Mouse (Mus musculus) megakaryocyte, adult 5-6 weeks (primary cell): ENCODE data around the gene Mfn1. TPM values are rescaled to one million over a fixed set of nuclear protein-coding genes. Genes with fewer than 3 reads are reported as not detected.

ENCODE experiments used
- ATAC-seq: 2 replicates; pipeline ENCODE4 v1.8.0; 2016; ENCODE audit warnings: mild to moderate bottlenecking, inconsistent platforms; ENCODE audit not compliant: poor library complexity, severe bottlenecking
- total RNA-seq, 2 experiments: library from RNA; stranded (forward) in 1 of 2; stranded (reverse) in 1 of 2; fragments of 153-499, 151-499 nt in 1 of 2; fragments of 221-1000, 200-1000 nt in 1 of 2; gene quantifications; 2 replicates each; pipeline versions ENCODE4 v1.2.3 to v1.2.4; 2015 to 2017

The Mfn1 gene
- total RNA-seq (2015) = 20.3 and 29.8 TPM in 2 replicates
- total RNA-seq (2017) = 16.9 and 21.4 TPM in 2 replicates

DNA sequence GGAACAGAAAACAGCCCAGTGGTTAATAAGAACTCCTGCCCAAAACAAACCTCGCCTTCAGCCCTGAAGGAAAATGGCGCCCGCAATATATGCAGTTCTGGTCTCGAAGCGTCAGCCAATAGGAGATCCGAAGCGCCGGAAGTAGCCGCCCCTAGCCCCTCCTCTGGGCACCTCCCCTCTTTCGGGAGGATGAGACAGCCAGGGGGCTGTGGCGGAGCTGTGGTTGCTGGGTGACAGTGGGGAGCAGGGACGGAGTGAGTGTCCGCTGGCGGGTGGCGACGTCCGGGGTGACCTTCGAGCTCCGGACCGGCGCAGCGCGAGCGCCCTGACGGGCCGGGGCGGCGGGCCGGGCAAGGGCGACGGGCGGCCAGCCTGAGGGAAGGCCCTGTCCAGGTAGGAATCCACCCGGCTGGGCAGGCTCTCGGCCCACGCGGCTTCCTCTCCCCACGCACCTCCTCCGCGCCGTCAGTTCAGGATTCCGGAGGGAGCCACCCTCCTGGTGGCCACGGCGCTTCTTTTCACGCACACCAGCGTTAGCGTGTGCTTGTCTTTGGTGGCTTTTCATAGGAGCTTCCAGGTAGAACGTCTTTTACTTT is at the start of gene Mfn1:
Gene Mfn1, plus strand, starts transcription at position 163 of the 596 bp plus-strand sequence.
- peak; percentile 100 for ATAC-seq

DNA sequence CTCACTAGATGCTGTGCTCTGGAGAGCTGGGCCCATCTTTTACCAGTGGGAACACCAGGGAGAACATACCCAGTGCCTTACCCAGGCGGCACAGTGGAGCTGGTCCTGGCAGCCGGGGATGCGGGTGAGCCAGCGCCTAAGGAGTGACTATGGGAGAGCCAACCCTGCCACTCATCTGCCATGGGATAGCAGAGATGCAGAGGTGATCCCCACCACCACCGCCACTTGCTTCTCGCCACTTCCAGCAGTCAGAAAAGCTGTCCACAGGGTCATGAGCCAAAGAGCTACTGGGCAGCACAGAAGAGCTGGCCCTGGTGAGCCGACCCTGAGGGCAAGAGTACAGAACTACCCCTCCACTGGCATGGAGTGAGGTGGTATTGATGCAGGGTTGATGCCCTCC is 49.3 kb upstream of the Mfn1 start:
- ATAC-seq = no peak

DNA sequence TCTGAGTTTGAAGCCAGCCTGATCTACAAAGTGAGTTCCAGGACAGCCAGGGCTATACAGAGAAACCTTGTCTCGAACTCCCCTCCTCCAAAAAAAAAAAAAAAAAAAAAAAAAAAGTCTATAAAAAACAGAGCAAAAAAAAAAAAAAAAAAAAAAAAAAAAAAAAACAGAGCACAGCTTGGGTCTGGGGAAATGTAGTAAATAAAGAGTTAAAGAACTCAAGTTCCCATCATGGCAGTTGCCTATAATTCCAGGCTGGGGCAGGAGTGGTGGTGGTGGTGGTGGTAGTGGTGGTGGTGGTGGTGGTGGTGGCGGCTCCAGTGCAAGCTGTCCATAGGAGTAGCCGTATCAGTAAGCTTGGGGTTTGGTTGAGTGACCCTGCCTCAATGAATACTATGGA is 46.2 kb upstream of the Mfn1 start:
- ATAC-seq = no peak

DNA sequence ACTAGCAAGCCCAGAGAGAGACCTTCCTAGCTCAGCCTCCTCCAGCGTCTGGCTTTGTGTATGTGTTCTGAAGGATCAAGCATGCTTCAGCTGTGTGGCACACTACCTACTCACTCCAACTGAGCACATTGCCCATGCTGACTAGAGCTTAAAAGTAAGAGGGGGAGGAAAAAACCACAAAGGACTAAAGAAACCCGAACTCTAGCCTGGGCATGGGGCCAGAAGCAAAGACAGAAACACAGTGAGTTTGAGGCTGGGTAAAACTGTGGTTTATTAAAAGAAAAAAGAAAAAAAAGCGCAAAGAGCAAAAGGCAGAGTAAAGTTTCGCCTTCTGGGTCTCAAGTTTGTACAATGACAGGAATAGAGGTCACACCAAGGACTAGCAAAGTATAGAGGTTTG is 42.7 kb upstream of the Mfn1 start:
- ATAC-seq = no peak

DNA sequence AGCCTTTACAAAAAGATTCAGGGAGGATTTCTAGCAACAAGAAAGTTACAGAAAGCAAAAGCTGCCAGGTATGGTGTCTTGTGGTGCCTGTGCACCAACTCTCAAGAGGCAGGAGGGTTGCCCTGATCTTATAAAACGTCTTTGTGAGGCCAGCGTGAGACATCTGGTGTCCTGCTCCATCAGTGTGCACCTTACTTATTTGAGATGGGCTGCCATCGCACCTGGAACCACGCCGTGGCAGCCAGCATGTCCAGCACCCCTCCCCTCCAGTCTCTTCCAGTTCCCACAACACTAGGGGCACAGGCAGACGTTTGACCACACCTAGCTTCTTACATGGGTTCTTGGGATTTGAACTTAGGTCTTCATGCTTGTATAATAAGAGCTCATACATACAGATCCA is 41.1 kb upstream of the Mfn1 start:
- no peak for ATAC-seq

DNA sequence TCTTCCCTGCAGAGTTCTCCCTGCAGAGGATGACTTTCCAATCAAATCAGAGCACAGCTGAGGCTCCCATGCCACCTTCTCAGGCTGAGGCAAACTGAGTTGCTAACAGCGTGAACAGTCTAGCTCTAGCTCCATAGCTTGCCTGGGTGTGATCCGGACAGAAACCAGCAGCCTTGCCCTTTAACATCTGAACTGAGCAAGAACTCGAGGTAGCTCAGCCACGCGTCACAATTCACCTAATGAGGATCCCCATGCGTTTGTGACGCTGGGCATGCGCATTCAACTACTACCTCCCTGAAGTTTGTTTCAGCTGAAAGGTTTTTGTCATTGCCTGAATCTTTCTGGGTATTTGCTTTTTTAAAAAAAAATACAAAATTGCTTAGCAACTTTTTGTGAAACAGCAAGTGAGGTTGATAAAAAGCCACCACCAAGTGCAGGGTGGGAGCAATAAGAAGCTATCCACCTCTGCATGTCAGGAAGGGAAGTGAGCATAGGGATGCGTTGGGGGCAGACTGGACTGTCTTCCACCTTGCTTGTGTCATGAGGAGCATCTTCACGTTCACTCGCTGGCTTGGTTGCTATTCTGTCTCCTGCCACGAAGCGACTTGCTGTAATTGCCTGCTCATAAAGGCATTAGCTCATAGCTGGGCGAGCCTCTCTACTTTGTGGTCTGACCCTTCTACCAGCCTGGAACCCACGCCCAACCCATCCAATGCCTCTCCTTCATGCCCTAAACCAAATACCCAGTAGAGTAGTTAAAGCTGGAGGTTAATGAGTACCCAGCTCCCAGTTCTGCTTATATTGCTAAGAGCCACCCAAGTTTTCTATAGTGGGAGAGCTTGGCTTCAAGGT is 39.0 kb upstream of the Mfn1 start:
- no peak for ATAC-seq

DNA sequence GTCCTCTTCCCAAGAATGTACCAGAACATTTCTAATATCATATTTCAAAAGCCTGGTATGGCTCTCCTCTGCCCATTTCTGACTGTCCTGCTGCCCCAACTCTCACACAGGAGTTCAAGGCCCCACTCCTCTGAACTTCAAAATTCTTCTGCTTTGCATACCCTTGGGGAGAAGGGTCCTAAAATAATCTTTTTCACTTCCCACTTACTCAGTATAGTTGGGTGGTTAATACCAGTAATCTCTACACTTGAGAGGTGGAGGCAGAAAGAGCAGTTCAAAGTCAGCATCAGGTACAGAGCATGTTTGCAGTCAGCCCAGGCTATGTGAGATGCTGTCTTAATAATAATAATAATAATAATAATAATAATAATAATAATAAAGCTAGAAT is 38.3 kb upstream of the Mfn1 start:
- ATAC-seq = no peak

DNA sequence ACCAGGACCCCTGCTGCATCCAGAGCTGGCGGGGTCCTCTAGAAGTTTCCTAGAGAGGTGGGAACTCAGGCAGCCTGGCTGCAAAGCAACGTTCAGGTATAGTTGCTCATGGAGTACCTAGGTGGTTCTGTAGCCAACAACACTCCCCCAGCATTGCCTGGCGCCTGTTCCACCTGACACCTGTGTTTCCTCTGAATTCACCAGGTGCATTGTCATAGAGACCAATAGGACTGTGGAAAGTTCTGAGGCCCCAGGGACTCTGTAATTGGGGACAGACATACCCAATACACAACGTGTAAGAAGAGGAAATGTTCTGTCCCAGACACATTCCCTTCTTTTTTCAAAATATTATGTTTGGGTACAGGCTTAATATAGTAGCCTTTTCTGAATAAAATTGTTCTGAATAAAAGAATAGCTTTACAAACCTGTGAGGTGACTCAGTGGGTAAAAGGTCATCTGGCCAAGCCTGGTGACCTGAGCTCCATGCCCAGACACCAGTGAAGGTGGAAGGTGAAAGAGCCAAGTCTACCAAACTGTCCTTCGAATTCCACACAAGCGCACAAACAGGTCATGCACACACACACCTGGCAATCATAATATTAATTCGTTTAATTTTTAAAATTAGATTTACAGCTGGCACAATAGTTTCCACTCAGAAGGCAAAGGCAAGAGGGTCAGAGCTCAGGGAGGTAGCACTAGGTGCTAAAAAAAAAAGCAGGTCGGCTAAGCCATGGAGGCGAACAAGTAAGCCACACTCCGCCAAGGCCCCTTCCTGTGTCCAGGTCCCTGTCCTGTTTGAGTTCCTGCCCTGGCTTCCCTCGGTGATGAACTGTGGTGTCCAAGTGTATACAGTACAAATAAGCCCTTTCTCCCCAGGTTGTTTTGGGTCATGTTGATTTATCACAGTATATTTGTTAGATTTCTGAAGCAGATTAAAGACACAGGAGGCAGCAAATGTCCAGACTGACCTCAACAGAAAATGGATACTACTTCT is 36.9 kb upstream of the Mfn1 start, which contains the start of gene Kcnmb3:
Gene Kcnmb3, minus strand, starts transcription at position 135 of the 994 bp plus-strand sequence.
- ATAC-seq = no peak

DNA sequence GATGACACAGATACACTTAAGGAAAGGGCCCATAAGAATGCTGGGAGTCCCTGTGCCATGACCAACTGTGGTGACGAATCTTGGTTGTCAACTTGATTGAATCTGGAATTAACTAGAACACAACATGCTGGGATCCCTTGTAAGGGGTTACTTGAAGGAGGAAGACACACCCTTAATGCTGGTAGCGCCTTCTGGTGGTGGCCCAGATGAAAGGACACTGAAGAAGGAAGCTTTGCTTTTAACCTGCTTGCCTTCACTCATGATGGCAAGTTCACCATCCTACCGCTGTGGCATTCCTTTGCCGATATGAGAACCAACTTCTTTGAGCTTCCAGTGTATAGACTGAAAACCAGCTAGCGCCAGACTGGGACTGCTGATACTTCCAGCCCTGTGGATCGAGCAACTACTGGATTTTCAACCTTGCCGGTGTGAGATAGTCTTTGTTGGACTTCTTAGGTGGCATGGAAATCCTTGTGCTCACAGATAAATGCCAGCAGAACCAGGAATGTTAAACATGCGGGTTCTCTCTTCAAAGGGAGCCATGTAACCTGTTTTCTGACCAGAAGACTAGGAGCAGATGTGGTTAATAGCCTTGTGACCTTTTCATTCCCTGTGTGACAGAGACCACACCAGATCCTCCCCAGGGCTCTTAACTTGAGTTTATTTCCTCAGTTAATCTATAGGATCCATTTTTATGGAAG is 34.7 kb upstream of the Mfn1 start:
- ATAC-seq = no peak

DNA sequence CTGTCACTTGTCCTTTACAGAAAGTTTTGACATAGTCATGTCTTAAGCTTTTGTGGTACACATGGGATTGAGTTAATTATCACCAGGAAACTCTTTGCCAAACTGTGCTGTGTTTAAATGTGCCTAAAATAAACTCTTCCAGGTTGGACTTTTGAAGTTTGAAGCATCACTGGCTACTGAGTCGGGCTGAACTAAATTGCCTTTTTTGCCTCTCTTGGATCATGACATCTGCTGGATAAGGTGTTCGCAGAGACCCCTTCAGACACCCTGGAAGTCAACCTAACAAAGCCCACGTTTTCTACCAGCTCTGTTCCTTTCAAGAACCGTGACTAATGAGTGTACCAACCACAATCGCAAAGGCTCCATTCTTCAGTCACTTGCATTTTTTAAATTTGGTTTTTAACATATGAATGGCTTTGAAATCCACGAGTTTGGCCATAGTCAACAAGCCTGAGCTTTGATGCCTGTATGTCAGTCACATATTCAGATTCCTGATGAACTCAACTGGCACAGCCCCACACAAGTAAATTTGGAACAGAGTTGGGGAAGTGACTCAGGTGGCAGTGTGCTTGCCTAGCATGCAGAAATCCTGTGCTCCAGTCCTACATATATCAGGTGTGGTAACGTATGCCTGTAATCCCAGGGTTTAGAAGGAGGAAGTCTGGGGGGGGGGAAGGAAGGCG is 34.0 kb upstream of the Mfn1 start:
- ATAC-seq = no peak

DNA sequence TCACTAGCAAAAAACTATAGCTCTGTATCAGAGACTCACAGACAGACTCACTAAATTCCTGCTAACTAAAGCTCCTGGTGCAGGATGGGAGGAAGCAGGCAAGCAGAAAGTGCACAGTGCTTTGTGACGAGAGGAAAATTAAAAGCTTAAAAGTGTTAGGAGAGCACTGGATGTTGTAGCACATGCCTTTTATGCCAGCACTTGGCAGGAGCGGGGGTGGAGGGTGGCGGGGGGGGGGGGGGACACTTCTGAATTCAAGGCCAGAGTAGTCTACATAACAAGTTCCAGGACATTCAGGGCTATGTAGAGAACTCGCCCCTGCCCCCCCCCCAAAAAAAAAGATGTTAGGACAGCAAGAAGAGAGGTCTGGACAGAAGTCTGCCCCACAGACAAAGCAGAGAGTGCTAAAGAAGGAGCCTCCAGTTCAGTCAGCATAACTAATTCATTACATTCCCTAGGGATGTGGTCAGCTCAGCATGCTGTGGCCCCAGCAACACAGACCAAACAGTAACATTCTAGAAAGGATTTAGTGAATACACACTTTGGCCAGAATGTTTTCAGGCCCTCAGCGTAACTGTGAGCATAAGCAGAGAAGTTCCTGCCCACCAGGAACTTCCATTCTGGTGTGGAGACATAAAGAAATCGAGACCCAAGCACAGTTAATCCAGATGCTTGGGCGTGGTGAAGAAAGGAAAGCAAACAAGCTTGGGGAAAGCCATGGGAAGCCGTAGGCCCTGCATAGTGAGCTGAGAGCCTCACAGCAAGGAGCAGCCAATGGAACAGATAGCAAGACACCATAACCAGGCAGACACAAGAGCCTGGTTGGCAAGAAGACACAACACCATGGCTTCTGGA is 33.2 kb upstream of the Mfn1 start:
- no peak for ATAC-seq

DNA sequence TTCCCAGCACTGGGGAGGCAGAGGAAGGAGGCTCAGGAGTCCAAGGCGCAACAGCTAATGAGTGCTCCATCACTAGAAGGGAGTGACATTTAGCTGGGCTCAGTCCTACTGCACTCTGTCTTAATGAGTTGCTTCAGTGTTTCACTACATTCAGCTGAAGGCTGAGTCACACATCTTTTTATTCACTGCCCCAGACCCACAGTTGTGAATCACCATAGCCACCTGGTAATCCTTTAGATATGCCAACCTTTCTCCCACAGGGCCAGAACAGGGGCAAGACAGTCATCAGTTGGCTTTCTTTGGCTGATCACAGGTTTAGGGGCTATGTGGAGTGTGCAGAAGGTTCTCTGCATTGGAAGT is 32.6 kb upstream of the Mfn1 start:
- ATAC-seq = no peak

DNA sequence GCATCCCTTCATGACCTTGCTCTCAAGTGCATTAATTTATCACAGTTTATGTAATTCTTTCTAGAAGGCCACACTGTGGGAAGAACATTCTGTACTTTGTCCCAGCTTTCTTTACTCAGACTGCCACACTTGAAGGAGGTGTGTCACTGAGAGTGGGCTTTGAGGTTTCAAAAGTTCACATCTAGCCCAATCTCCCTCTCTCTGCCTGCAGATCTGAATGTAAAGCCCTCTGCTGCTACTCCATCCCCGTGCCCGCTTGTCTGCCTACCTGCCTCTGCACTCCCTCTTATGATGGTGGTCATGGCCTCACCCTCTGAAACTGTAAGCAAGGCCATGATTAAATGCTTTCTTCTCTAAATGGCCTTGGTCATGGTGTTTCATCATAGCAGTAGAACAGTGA is 28.9 kb upstream of the Mfn1 start:
- no peak for ATAC-seq

DNA sequence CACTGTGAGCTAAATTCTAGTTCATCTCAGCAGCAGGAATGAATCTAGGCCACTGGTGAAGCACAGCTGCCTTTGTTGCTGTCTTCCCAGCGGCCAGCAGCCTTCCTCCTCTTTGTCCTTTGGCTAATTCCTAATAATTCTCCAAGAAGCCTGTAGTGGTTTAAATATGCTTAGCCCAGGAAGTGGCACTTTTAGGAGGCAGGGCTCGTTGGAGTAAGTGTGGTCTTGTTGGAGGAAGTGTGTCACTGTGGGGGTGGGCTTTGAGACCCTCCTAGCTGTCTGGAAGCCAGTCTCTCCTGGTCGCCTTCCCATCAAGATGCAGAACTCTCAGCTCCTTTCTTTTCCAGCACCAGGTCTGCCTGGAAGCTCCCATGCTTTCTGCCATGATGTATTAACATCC is 23.4 kb upstream of the Mfn1 start:
- no peak for ATAC-seq

DNA sequence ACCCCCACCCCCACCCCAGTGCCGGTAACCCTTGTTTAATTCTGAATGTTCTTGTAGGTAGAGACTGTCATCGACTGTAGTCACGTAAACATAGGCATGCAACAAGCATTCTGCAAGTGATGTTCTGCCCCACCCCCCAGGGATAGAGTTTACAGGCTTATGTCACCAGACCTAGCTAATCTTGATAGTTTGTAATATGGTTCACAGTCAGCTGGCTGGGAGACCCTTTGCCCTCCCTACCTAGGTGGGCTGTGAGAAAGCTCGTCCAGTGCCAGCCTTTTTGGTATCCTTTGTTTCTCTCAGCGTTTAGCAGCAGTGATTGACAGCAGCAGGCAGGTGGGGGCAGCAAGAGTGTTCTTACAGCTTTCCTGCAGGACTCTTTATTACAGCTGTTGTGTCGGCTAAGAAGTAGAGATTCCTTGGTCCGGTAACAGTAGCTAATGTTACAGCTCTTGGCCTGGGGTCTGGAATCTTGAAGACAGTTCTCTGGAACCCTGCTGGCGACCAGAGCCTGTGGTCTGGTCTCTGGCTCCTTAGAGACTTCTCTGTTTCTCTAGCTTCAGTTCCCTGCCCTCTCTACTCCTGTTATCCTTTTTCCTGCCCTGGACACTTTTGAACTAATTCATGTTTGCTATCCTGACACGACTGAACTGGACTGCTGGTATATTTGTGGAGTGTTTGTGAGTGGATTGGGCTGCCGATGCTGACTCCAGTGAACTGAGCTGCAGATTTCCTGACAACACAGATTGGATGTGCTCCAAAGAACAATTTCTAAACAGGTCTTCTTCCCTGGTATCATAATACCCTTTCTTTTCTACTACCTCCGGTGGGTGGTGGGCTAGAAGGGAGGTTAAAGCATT is 22.7 kb upstream of the Mfn1 start:
- no peak for ATAC-seq

DNA sequence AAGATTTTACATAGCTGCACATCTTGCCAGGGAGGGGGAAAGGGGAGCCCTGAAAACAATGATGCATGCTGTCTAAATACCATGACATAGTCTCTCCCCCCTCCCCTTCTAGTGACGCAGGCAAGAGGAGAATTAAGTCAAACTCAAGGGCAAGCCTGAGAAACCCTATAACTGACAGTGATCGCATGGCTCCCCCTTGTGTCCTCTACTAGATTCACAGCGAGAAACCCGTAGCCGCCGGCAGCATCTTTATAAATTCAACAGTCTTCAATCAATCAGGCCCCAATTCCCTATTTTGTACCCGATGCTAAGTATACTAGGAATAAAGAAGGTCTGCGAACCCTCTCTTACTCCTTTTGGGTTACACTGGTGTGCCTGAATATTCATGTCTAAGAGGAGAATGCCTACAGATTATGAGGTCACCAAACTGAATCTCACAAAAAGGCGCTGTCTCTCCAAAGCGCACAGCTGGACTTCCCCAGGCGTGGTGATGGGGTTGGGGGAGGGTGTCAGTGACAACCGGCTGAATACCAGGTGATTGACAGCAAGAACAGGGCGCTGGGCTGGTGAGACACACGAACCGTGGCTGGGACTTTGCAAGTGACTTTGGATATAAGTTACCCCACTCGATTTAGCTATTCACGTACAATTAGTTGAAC is 20.5 kb upstream of the Mfn1 start:
- ATAC-seq = peak; percentile 64

DNA sequence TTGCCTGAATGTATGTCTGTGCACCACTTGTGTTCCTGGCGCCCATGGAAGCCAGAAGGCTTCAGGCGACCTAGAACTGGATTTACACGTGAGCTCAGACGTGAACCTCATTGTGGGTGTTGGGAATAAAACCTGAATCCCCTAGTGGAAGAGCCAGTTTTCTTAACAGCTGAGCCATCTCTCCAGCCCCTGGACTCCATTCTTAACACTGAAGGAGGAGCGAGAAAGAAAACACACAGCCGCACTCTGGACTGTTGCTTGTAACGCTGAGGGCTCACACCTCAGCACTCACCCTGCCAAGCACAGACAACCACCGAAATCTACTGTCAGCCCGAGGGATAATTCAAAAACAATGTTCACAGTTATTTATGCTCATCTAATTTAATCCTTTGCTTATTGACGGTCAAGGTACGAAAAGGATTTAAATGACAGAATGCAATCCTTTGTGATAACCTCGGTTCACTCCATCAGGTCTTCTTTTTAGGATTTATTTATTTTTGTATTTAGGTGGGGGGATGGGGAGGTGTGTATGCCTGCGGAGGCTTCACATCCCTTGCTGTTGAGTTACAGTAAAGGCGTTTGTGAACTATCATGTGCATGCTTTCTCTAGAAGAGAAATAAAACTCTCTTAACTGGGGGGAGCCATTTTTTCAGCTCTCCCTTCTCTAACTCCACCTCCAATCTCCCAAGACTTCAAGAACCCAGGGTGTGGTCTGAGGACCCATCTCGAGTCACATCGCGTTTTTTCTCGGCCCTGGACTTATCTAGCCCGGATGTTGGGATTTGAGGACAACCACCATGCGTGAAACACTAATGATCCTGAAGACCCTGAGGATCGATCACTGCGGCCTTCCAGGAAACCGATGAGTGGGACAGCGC is 19.5 kb upstream of the Mfn1 start, which contains the start of gene Zfp639:
Gene Zfp639, plus strand, starts transcription at position 764 of the 879 bp plus-strand sequence.
- ATAC-seq = peak; percentile 26
